Mouse (Mus musculus): ENCODE measurements around the gene Inha. TPM values are rescaled to one million over a fixed set of nuclear protein-coding genes. Genes with fewer than 3 reads are reported as not detected.

Inha gene
- polyA plus RNA-seq, 2 experiments = 10.5 to 64.2 TPM

DNA sequence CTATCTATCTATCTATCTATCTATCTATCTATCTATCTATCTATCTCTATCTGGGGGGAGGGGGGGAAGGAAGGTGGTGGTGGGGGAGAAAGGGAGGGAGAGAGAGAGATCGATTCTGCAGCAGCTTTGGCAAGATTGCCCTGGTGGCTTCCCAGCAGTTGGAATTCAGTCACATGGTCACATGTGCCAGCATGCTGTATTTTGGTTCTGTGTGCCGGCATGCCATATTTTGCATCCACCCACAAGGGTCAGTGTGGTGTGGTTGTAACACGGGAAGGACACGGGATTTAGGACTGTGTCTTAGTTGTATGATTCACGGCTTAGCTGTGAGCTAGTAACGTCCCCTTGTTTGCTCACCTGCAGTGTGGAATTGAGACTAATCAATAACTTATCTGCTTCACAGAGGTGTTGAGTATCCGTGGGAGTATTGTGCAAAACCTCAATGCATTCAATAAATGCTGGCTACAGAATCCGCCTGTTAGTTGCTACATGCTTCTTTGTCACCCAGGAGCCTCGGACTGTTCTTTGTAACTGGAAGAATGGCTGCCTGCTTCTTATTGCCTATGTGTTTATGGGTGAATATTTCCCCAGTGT is 31.8 kb downstream of the Inha start:
- DNase-seq (ENCODE audit: low spot score) (no peak), ATAC-seq (ENCODE audit: low FRiP score, low read depth) (no peak)
- Histone ChIP-seq H3K4me3 (replicated peaks; ENCODE audit: low read length) (no peak overlapping the region), H3K27me3 (ENCODE audit: control insufficient read depth, insufficient read depth, low read length) (no peaks in the 10 kb centered on the region), H3K4me2 (replicated peaks; ENCODE audit: low read depth, low read length, severe bottlenecking) (no peak overlapping the region), H3K9ac (ENCODE audit: low read depth, low read length, severe bottlenecking) (no peak overlapping the region), H3K4me1 (ENCODE audit: control insufficient read depth, insufficient read depth, low read length) (no peaks in the 10 kb centered on the region), H3K36me3 (ENCODE audit: control insufficient read depth, insufficient read depth, low read length) (peaks cover 22% of the 10 kb centered on the region), H3K9me3 (ENCODE audit: control insufficient read depth, low read length) (0 out of 2 replicates have a peak, but pooled peaks cover 6% of the 10 kb centered on the region), H3K27ac (replicated peaks; ENCODE audit: low read depth, low read length) (no peak overlapping the region)
- no peak for TF ChIP-seq POLR2A (IDR thresholded peaks at IDR 0.05; ENCODE audit: borderline replicate concordance, extremely low read depth, insufficient read depth, insufficient read length)
- WGBS = 80% methylated on average over 9 of the region's 9 CpGs

DNA sequence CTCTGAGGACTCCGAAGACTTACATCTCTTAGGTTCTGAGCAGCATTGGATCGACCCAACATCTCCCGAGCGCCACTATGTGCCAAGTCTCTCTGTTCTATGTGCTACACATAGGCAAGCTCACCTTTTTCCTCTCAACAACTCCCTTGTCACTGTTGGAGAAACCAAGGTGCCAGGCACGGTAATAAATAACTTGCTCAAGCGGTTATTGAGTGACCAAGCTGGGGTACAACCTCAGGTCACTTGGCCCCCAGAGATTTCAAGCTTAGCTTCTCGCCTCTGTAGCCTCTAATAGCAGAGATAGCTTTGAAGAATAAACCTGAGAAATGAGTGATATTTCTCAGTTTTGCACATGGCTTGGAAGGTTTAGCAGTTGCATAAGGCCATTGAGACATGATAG is 34.6 kb downstream of the Inha start:
- 91% methylated on average over 7 of the region's 7 CpGs for WGBS
- peaks cover 4% of the 10 kb centered on the region for H3K4me1 ChIP-seq (ENCODE audit: control insufficient read depth, insufficient read depth, low read length)
- H3K27ac ChIP-seq (replicated peaks; ENCODE audit: low read depth, low read length) = no peak overlapping the region
- 0 out of 2 replicates have a peak, but pooled peaks cover 6% of the 10 kb centered on the region for H3K9me3 ChIP-seq (ENCODE audit: control insufficient read depth, low read length)
- ATAC-seq (ENCODE audit: low FRiP score, low read depth) (no peak), DNase-seq (ENCODE audit: low spot score) (no peak)
- no peak overlapping the region for H3K4me3 ChIP-seq (replicated peaks; ENCODE audit: low read length)
- H3K9ac ChIP-seq (ENCODE audit: low read depth, low read length, severe bottlenecking) = no peak overlapping the region
- no peak for TF ChIP-seq POLR2A (IDR thresholded peaks at IDR 0.05; ENCODE audit: borderline replicate concordance, extremely low read depth, insufficient read depth, insufficient read length)
- H3K4me2 ChIP-seq (replicated peaks; ENCODE audit: low read depth, low read length, severe bottlenecking) = no peak overlapping the region
- no peaks in the 10 kb centered on the region for H3K27me3 ChIP-seq (ENCODE audit: control insufficient read depth, insufficient read depth, low read length)
- peaks cover 4% of the 10 kb centered on the region; the same call in 1 of the 2 replicates for H3K36me3 ChIP-seq (ENCODE audit: control insufficient read depth, insufficient read depth, low read length)

DNA sequence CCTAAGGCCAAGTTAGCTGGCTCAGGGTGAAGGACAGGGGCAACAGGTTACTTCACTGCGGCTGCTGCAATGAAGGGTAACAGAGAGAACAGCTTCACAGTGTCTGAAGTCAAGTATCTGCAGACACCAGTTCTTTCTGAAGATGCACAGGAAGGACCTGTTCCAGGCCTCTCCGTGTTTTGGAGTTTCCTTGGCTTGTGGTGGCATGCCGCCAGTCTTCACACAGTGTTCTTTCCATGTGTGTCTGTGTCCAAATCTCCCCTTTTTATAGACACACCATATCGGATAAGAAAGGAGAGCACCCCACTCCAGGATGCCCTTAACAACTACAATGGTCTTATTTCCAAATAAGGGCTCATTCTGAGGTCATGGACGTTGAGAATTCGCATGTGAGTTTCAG is 37.5 kb downstream of the Inha start:
- Histone ChIP-seq H3K4me1 (ENCODE audit: control insufficient read depth, insufficient read depth, low read length) (peaks cover 12% of the 10 kb centered on the region), H3K36me3 (ENCODE audit: control insufficient read depth, insufficient read depth, low read length) (peaks cover 17% of the 10 kb centered on the region), H3K9ac (ENCODE audit: low read depth, low read length, severe bottlenecking) (no peak overlapping the region), H3K9me3 (ENCODE audit: control insufficient read depth, low read length) (0 out of 2 replicates have a peak, but pooled peaks cover 6% of the 10 kb centered on the region), H3K4me3 (replicated peaks; ENCODE audit: low read length) (no peak overlapping the region), H3K27me3 (ENCODE audit: control insufficient read depth, insufficient read depth, low read length) (no peaks in the 10 kb centered on the region), H3K4me2 (replicated peaks; ENCODE audit: low read depth, low read length, severe bottlenecking) (no peak overlapping the region), H3K27ac (replicated peaks; ENCODE audit: low read depth, low read length) (no peak overlapping the region)
- no peak for ATAC-seq (ENCODE audit: low FRiP score, low read depth)
- no peak for TF ChIP-seq POLR2A (IDR thresholded peaks at IDR 0.05; ENCODE audit: borderline replicate concordance, extremely low read depth, insufficient read depth, insufficient read length)
- WGBS = 88% methylated on average over 6 of the region's 6 CpGs
- no peak for DNase-seq (ENCODE audit: low spot score)

DNA sequence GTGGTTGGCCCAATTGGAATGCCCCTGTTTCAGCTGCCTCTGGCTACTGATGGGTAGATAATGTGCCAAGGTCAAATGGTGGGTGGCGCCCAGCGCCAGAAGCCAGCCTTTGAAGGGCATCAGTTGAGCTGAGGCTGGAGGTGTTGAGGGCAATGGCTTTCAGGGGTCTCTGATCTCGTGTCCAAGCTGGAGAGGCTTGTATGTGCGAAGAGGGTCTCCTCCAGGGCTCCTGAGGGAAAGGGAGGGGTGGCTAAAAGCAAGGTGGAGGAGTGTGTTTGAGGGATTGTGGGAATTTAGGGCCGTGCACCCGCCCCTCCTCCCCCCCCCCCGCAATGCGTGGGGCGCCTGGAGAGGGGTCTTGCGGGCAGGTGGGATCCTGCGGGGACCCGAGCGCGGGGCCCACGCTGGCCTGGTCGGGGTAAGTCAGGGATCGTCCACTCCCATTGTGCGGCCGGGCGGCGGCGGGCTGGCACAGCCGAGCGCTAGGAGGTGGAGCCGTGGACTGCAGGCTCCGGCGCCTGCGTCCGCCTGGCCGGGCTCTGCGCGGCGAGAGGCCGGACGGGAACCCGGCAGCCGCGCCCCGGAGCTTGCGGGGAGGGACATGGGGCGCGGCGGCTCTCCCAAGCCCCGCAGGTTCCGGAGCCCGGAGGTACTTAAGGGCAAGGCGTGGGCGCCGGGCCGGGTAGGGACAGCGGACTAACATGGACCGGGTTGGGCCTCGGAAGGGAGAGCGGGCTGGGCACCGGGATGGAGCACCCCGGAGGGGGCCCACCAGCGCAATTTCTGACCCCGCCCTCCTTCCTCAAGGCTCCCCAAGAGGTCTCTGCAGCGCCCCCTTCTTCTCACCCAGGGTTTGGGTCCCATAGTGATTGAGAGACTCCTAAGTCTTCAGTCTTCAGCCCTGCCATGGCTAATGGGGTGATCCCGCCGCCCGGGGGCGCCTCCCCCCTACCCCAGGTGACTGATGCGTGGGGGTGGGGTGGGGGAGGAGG is 39.4 kb downstream of the Inha start, which contains the start of gene Slc4a3:
TSS of gene Slc4a3 (plus strand) at position 302 of the 992 bp plus-strand sequence.
- DNase-seq (ENCODE audit: low spot score) (peak; percentile 61), ATAC-seq (ENCODE audit: low FRiP score, low read depth) (peak; percentile 87)
- Histone ChIP-seq H3K9me3 (ENCODE audit: control insufficient read depth, low read length) (0 out of 2 replicates have a peak, but pooled peaks cover 6% of the 10 kb centered on the region), H3K4me1 (ENCODE audit: control insufficient read depth, insufficient read depth, low read length) (peaks cover 12% of the 10 kb centered on the region), H3K9ac (ENCODE audit: low read depth, low read length, severe bottlenecking) (peak within 1 kb of the TSS; percentile 86), H3K4me2 (replicated peaks; ENCODE audit: low read depth, low read length, severe bottlenecking) (peak within 1 kb of the TSS; percentile 72), H3K27me3 (ENCODE audit: control insufficient read depth, insufficient read depth, low read length) (no peaks in the 10 kb centered on the region), H3K4me3 (replicated peaks; ENCODE audit: low read length) (peak within 1 kb of the TSS; percentile 76), H3K27ac (replicated peaks; ENCODE audit: low read depth, low read length) (peak within 1 kb of the TSS; percentile 81), H3K36me3 (ENCODE audit: control insufficient read depth, insufficient read depth, low read length) (peaks cover 34% of the 10 kb centered on the region)
- WGBS = 4% methylated on average over 21 of the region's 64 CpGs
- TF ChIP-seq POLR2A (IDR thresholded peaks at IDR 0.05; ENCODE audit: borderline replicate concordance, extremely low read depth, insufficient read depth, insufficient read length) = peak; percentile 83; the same call in 1 of the 2 replicates

DNA sequence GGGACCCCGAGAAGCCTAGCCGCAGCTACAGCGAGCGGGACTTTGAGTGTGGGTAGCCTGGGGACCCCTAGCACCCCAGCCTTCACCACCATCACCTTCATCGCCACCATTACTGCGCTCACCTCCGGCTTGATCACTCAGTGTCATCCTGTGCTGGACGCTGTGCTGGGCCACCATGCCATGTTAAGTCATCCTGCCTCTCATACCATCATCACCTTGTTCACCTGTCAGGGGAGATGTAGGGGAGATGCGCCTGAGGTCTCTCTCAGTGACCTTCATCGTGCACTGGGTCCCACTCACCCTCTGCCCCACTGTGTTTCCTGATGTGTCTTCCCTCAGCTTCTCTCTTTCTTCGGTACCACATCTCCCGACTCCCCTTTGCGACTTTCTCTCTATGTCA is 40.5 kb downstream of the Inha start:
- peak overlapping the region; percentile 86; the same call in 1 of the 2 replicates for H3K9ac ChIP-seq (ENCODE audit: low read depth, low read length, severe bottlenecking)
- H3K4me2 ChIP-seq (replicated peaks; ENCODE audit: low read depth, low read length, severe bottlenecking) = peak overlapping the region; percentile 72
- ATAC-seq (ENCODE audit: low FRiP score, low read depth) = no peak
- peaks cover 12% of the 10 kb centered on the region for H3K4me1 ChIP-seq (ENCODE audit: control insufficient read depth, insufficient read depth, low read length)
- H3K27me3 ChIP-seq (ENCODE audit: control insufficient read depth, insufficient read depth, low read length) = no peaks in the 10 kb centered on the region
- peak overlapping the region; percentile 76 for H3K4me3 ChIP-seq (replicated peaks; ENCODE audit: low read length)
- no peak overlapping the region for H3K27ac ChIP-seq (replicated peaks; ENCODE audit: low read depth, low read length)
- TF ChIP-seq POLR2A (IDR thresholded peaks at IDR 0.05; ENCODE audit: borderline replicate concordance, extremely low read depth, insufficient read depth, insufficient read length) = no peak
- H3K9me3 ChIP-seq (ENCODE audit: control insufficient read depth, low read length) = 0 out of 2 replicates have a peak, but pooled peaks cover 6% of the 10 kb centered on the region
- peaks cover 45% of the 10 kb centered on the region for H3K36me3 ChIP-seq (ENCODE audit: control insufficient read depth, insufficient read depth, low read length)
- 94% methylated on average over 9 of the region's 13 CpGs for WGBS
- DNase-seq (ENCODE audit: low spot score) = no peak
